Mouse (Mus musculus): ENCODE measurements around the gene Ldb1. TPM values are rescaled to one million over a fixed set of nuclear protein-coding genes. Genes with fewer than 3 reads are reported as not detected.

Gene Ldb1
- polyA plus RNA-seq (2015; fragmentation: Nextera tagmentation; extraction: Ambion mirVana) = 79.3 and 82.5 TPM in 2 replicates

DNA sequence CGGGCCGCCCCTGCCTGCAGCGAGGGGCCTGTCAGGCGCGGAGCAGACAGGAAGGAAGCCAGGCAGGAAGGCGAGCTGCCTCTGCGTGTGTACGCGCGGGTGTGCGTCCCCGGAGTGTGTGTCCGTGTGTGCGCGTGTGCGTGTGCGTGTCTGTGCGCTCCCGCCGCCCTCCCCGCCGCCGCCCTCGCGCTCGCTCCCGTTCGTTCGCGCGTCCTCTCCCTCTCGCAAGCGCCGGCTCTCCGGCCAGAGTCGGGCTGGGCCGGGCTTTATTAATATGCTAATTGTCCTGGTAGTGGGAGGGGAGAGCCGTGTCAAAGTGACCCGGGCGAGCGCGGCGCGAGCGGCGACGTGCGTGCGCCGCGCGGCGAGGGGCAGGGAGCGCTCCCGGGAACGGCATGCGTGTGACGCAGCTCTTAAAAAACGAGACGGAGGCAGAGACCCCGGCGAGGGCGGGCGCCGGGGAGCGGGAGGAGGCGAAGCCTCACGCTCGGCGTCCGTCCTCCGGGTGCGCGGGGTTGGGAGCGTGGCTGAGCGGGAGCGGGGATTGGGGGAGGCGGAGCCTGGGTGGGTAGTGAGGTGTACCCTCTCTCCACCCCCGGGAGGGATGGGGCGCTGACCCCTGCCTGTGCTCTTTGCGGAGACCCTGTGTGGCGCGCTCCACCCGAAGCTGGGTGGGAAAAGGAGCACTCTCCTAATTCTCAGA is at the start of gene Ldb1:
TSS of gene Ldb1 (minus strand) at position 222 of the 703 bp plus-strand sequence.
- no peaks in the 10 kb centered on the region for H3K27me3 ChIP-seq (ENCODE audit: insufficient read depth, low read length)
- ATAC-seq (replicated peaks; ENCODE audit: low FRiP score, low read depth) = peak; percentile 74
- TF ChIP-seq CTCF (IDR thresholded peaks at IDR 0.05; ENCODE audit: low read depth) = no peak
- WGBS = under 1% methylated on average over 76 of the region's 84 CpGs
- H3K4me3 ChIP-seq (replicated peaks; ENCODE audit: low read depth, low read length) = peak within 1 kb of the TSS; percentile 99
- peaks cover 52% of the 10 kb centered on the region for H3K4me1 ChIP-seq (replicated peaks; ENCODE audit: insufficient read depth, low read length)
- H3K9me3 ChIP-seq (replicated peaks; ENCODE audit: low read length) = no peaks in the 10 kb centered on the region
- H3K9ac ChIP-seq (ENCODE audit: low read depth, low read length) = peak within 1 kb of the TSS; percentile 95
- H3K27ac ChIP-seq = peak within 1 kb of the TSS; percentile 99
- peak within 1 kb of the TSS; percentile 86 for H3K4me2 ChIP-seq (ENCODE audit: low read length)
- peak; percentile 94 for DNase-seq (ENCODE audit: low spot score)
- no peaks in the 10 kb centered on the region for H3K36me3 ChIP-seq (ENCODE audit: insufficient read depth, low read length)

DNA sequence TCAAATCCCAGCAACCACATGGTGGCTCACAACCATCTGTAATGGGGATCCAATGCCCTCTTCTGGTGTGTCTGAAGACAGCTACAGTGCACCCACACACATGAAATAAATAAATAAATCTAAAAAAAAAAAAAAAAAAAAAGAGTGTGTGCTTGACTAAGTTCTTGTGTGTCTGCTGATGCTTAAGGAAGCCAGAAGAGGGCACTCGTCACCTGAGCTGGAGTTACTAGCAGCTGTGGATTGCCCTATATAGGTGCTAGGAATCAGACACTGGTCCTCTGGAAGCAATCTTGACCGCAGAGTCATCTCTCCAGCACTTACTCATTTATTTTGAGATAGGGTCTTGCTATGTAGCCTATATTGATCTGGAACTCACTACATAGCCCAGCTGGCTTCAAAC is 49.1 kb upstream of the Ldb1 start:
- Histone ChIP-seq H3K9me3 (replicated peaks; ENCODE audit: low read length) (no peaks in the 10 kb centered on the region; the same call in 1 of the 2 replicates), H3K27me3 (ENCODE audit: insufficient read depth, low read length) (no peaks in the 10 kb centered on the region), H3K36me3 (ENCODE audit: insufficient read depth, low read length) (no peaks in the 10 kb centered on the region), H3K4me1 (replicated peaks; ENCODE audit: insufficient read depth, low read length) (no peaks in the 10 kb centered on the region), H3K4me2 (ENCODE audit: low read length) (no peak overlapping the region), H3K27ac (no peak overlapping the region), H3K4me3 (replicated peaks; ENCODE audit: low read depth, low read length) (no peak overlapping the region), H3K9ac (ENCODE audit: low read depth, low read length) (no peak overlapping the region)
- 100% methylated on average over 2 of the region's 2 CpGs for WGBS
- no peak for TF ChIP-seq CTCF (IDR thresholded peaks at IDR 0.05; ENCODE audit: low read depth)
- ATAC-seq (replicated peaks; ENCODE audit: low FRiP score, low read depth) = no peak
- no peak for DNase-seq (ENCODE audit: low spot score)

DNA sequence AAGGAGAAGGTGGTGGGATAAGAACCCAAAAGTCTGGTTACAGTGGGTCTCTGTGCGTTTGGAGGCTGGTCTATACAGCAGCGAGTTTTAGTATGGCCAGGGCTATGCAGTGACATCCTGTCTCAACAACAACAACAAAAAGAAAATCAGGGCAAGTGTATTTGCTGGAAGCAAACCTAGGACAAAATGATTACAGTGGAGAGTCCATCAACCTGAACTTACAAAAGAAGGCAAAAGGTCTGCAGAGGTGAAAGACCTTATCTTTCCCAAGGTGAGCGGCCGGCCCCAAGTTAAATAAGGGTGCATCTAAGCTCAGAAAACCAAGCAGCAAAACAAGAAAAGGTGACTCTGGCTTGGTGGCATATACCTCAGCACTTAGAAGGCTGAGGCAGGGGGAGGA is 46.6 kb upstream of the Ldb1 start:
- Histone ChIP-seq H3K4me3 (replicated peaks; ENCODE audit: low read depth, low read length) (no peak overlapping the region), H3K9me3 (replicated peaks; ENCODE audit: low read length) (no peaks in the 10 kb centered on the region; the same call in 1 of the 2 replicates), H3K4me1 (replicated peaks; ENCODE audit: insufficient read depth, low read length) (no peaks in the 10 kb centered on the region), H3K36me3 (ENCODE audit: insufficient read depth, low read length) (no peaks in the 10 kb centered on the region), H3K9ac (ENCODE audit: low read depth, low read length) (no peak overlapping the region), H3K27ac (no peak overlapping the region), H3K27me3 (ENCODE audit: insufficient read depth, low read length) (no peaks in the 10 kb centered on the region), H3K4me2 (ENCODE audit: low read length) (no peak overlapping the region)
- DNase-seq (ENCODE audit: low spot score) (no peak), ATAC-seq (replicated peaks; ENCODE audit: low FRiP score, low read depth) (no peak)
- 90% methylated on average over 4 of the region's 4 CpGs for WGBS
- TF ChIP-seq CTCF (IDR thresholded peaks at IDR 0.05; ENCODE audit: low read depth) = no peak

DNA sequence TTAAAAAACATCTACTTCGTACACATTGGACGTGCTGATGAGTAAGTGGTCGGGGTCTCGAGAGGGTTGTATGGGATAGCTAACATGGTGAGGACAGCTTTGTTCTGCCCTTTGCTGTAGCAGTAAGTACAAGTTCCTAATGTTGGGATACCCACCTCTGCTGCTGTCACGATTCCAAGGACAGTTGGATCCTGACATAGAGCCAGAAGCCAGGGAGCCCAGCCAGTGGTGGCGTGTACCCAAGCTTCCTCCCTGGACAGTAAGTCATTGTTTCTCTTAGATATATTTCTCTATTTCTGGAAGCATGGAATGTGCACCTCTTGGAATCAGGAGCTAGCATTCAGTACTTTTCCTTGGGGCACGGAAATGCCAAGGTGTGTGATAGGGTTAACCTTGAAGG is 42.9 kb upstream of the Ldb1 start:
- no peak for DNase-seq (ENCODE audit: low spot score)
- 78% methylated on average over 7 of the region's 7 CpGs for WGBS

DNA sequence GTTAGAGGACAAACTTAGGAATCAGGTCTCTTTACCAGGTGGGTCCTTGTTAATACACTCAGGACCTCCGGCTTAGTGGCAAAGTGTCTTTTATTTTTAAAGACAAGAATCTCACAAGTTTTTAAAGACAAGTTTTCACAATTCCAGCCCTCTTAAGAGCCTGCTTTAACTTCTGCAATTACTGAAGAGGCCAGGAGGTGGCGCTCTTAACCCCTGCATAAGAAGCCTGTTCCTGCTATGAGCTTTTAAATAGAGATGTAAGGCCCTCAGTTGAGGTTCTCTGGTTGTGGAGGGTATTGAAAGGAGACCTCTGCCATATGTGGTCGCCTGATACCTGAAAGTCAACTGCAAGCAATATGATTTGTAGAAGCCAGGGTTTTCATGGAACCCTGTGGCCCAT is 41.3 kb upstream of the Ldb1 start:
- peak; percentile 80 for TF ChIP-seq CTCF (IDR thresholded peaks at IDR 0.05; ENCODE audit: low read depth)
- 53% methylated on average over 3 of the region's 3 CpGs for WGBS

More for the DNA sequence above, 42.9 kb upstream of the Ldb1 start:
- no peak overlapping the region for H3K9ac ChIP-seq (ENCODE audit: low read depth, low read length)
- no peaks in the 10 kb centered on the region for H3K27me3 ChIP-seq (ENCODE audit: insufficient read depth, low read length)
- H3K36me3 ChIP-seq (ENCODE audit: insufficient read depth, low read length) = peaks cover 21% of the 10 kb centered on the region
- no peaks in the 10 kb centered on the region for H3K4me1 ChIP-seq (replicated peaks; ENCODE audit: insufficient read depth, low read length)
- H3K9me3 ChIP-seq (replicated peaks; ENCODE audit: low read length) = no peaks in the 10 kb centered on the region
- ATAC-seq (replicated peaks; ENCODE audit: low FRiP score, low read depth) = no peak
- H3K4me3 ChIP-seq (replicated peaks; ENCODE audit: low read depth, low read length) = no peak overlapping the region
- no peak for TF ChIP-seq CTCF (IDR thresholded peaks at IDR 0.05; ENCODE audit: low read depth)
- H3K4me2 ChIP-seq (ENCODE audit: low read length) = no peak overlapping the region
- H3K27ac ChIP-seq = no peak overlapping the region

DNA sequence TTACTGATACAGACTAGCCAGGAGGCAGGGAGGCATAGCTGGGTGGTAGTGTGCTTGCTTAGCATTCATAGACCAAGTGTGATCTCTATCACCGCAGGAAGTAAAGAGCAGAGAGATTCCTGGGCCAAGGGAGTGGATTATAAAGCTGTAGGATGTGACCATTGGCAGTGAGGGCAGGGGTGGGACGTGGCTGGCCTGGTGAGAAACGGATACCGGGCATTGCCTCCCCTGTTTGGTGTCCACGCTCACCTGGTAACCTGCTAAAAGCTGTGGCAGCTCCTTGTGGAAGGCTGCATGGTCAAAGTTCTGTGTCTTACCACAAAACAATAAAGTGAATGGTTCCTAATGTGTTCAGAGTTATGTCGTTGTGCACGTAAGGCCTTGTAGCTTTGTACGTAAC is 40.2 kb upstream of the Ldb1 start:
- no peak for TF ChIP-seq CTCF (IDR thresholded peaks at IDR 0.05; ENCODE audit: low read depth)
- Histone ChIP-seq H3K4me3 (replicated peaks; ENCODE audit: low read depth, low read length) (no peak overlapping the region), H3K9ac (ENCODE audit: low read depth, low read length) (no peak overlapping the region), H3K27me3 (ENCODE audit: insufficient read depth, low read length) (no peaks in the 10 kb centered on the region), H3K9me3 (replicated peaks; ENCODE audit: low read length) (no peaks in the 10 kb centered on the region), H3K4me1 (replicated peaks; ENCODE audit: insufficient read depth, low read length) (no peaks in the 10 kb centered on the region), H3K27ac (no peak overlapping the region), H3K36me3 (ENCODE audit: insufficient read depth, low read length) (peaks cover 48% of the 10 kb centered on the region), H3K4me2 (ENCODE audit: low read length) (no peak overlapping the region)
- 96% methylated on average over 8 of the region's 8 CpGs for WGBS
- ATAC-seq (replicated peaks; ENCODE audit: low FRiP score, low read depth) = no peak
- DNase-seq (ENCODE audit: low spot score) = no peak

More for the DNA sequence above, 41.3 kb upstream of the Ldb1 start:
- no peak overlapping the region for H3K4me2 ChIP-seq (ENCODE audit: low read length)
- DNase-seq (ENCODE audit: low spot score) (peak; percentile 81), ATAC-seq (replicated peaks; ENCODE audit: low FRiP score, low read depth) (no peak)
- H3K9me3 ChIP-seq (replicated peaks; ENCODE audit: low read length) = no peaks in the 10 kb centered on the region
- no peak overlapping the region for H3K9ac ChIP-seq (ENCODE audit: low read depth, low read length)
- no peaks in the 10 kb centered on the region for H3K4me1 ChIP-seq (replicated peaks; ENCODE audit: insufficient read depth, low read length)
- no peak overlapping the region for H3K27ac ChIP-seq
- no peaks in the 10 kb centered on the region for H3K27me3 ChIP-seq (ENCODE audit: insufficient read depth, low read length)
- H3K36me3 ChIP-seq (ENCODE audit: insufficient read depth, low read length) = peaks cover 37% of the 10 kb centered on the region
- no peak overlapping the region for H3K4me3 ChIP-seq (replicated peaks; ENCODE audit: low read depth, low read length)
